In genomic region chr2:148743846-148744407, GRCm38 (mm10) we compare ENCODE assay signal across 23 mouse cellular contexts. TPM values are rescaled to one million over a fixed set of nuclear protein-coding genes. Genes with fewer than 3 reads are reported as not detected.
DNase-seq lines count a peak whose midpoint lies in the region; ATAC-seq and TF ChIP-seq lines count a peak whose summit lies in the region.
"Had no signal": no experiment of that assay in that cellular context is flagged by ENCODE, and none has a peak within 500 bp of the region (broad histone marks: within the 10 kb centered on the region; RNA-seq: fewer than 3 reads in every experiment).

No protein-coding gene starts in this region.

- no peak overlapping the region for H3K9ac ChIP-seq in midbrain, embryonic 11.5 days (ENCODE audit: low read length)
- no peak overlapping the region for H3K9ac ChIP-seq in midbrain, embryonic 15.5 days
- H3K9ac ChIP-seq: forebrain, embryonic 12.5 days; heart, embryonic 15.5 days; limb, embryonic 13.5 days; liver, embryonic 14.5 days had no signal

- H3K79me2 ChIP-seq in myocyte (ENCODE audit: control insufficient read depth, insufficient read depth) = no peaks in the 10 kb centered on the region

- no peak overlapping the region for H3K27ac ChIP-seq in heart, embryonic 10.5 days
- H3K27ac ChIP-seq in midbrain, embryonic 11.5 days (ENCODE audit: low read depth, low read length) = no peak overlapping the region
- no peak overlapping the region for H3K27ac ChIP-seq in midbrain, embryonic 15.5 days
- H3K27ac ChIP-seq: forebrain, embryonic 12.5 days; heart, embryonic 15.5 days; hindbrain, embryonic 10.5 days; limb, embryonic 13.5 days; liver, embryonic 14.5 days had no signal

- H3K27me3 ChIP-seq in heart, embryonic 10.5 days (ENCODE audit: insufficient read depth, poor library complexity, severe bottlenecking) = no peaks in the 10 kb centered on the region
- H3K27me3 ChIP-seq in midbrain, embryonic 11.5 days (ENCODE audit: control insufficient read depth, insufficient read depth, low read length) = no peaks in the 10 kb centered on the region
- no peaks in the 10 kb centered on the region for H3K27me3 ChIP-seq in midbrain, embryonic 15.5 days (replicated peaks)
- H3K27me3 ChIP-seq in myocyte (ENCODE audit: control insufficient read depth, insufficient read depth, insufficient read length) = no peaks in the 10 kb centered on the region
- H3K27me3 ChIP-seq: forebrain, embryonic 12.5 days; heart, embryonic 15.5 days; limb, embryonic 13.5 days had no signal

- no peak overlapping the region for H3K4me2 ChIP-seq in midbrain, embryonic 11.5 days
- H3K4me2 ChIP-seq in midbrain, embryonic 15.5 days = no peak overlapping the region
- H3K4me2 ChIP-seq in myocyte (ENCODE audit: low read depth) = peak overlapping the region; percentile 18
- H3K4me2 ChIP-seq: forebrain, embryonic 12.5 days; heart, embryonic 15.5 days; limb, embryonic 13.5 days had no signal

- 69% methylated on average over 3 of the region's 3 CpGs for WGBS in heart, embryonic 10.5 days
- WGBS in midbrain, embryonic 11.5 days = 85% methylated on average over 3 of the region's 3 CpGs
- 87% methylated on average over 3 of the region's 3 CpGs for WGBS in midbrain, embryonic 15.5 days

- DNase-seq in cerebellum, adult 11-12 months = peak; percentile 48
- DNase-seq in cerebellum, adult 18-20 months = no peak
- peak; percentile 20 for DNase-seq in heart, embryonic 10.5 days (ENCODE audit: low spot score)
- DNase-seq in heart, postnatal 36 days = no peak
- DNase-seq in midbrain, embryonic 11.5 days (ENCODE audit: low spot score, missing footprints) = peak; percentile 35
- DNase-seq in adipocyte (ENCODE audit: low spot score) = no peak
- DNase-seq: layer of hippocampus, adult 9-11 months; midbrain, embryonic 14.5 days; thymus, postnatal 4 days had no signal

- no peaks in the 10 kb centered on the region for H3K9me3 ChIP-seq in heart, embryonic 10.5 days
- no peaks in the 10 kb centered on the region for H3K9me3 ChIP-seq in midbrain, embryonic 11.5 days (ENCODE audit: control insufficient read depth, low read length)
- H3K9me3 ChIP-seq in midbrain, embryonic 15.5 days = no peaks in the 10 kb centered on the region
- H3K9me3 ChIP-seq: forebrain, embryonic 12.5 days; heart, embryonic 15.5 days; hindbrain, embryonic 10.5 days; limb, embryonic 13.5 days had no signal

- no peaks in the 10 kb centered on the region for H3K4me1 ChIP-seq in heart, embryonic 10.5 days
- H3K4me1 ChIP-seq in midbrain, embryonic 11.5 days (ENCODE audit: control insufficient read depth, insufficient read depth, low read length) = no peaks in the 10 kb centered on the region
- H3K4me1 ChIP-seq in midbrain, embryonic 15.5 days = no peaks in the 10 kb centered on the region
- H3K4me1 ChIP-seq: forebrain, embryonic 12.5 days; heart, embryonic 15.5 days; hindbrain, embryonic 10.5 days; limb, embryonic 13.5 days had no signal

- no peak for ATAC-seq in midbrain, embryonic 11.5 days (ENCODE audit: low FRiP score)
- no peak for ATAC-seq in midbrain, embryonic 15.5 days (replicated peaks)
- ATAC-seq: activated CD4-positive, CD25-positive, alpha-beta regulatory T cell, adult 4 months; inflammation-experienced regulatory T-cells, adult 6 months had no signal

- H3K36me3 ChIP-seq in heart, embryonic 10.5 days = no peaks in the 10 kb centered on the region
- no peaks in the 10 kb centered on the region for H3K36me3 ChIP-seq in midbrain, embryonic 11.5 days (ENCODE audit: control insufficient read depth, insufficient read depth, low read length)
- no peaks in the 10 kb centered on the region for H3K36me3 ChIP-seq in midbrain, embryonic 15.5 days (replicated peaks)
- H3K36me3 ChIP-seq in myocyte (ENCODE audit: control insufficient read depth, insufficient read depth) = no peaks in the 10 kb centered on the region
- H3K36me3 ChIP-seq: forebrain, embryonic 12.5 days; heart, embryonic 15.5 days; hindbrain, embryonic 10.5 days; limb, embryonic 13.5 days had no signal

- H3K4me3 ChIP-seq in heart, embryonic 10.5 days = no peak overlapping the region
- no peak overlapping the region for H3K4me3 ChIP-seq in midbrain, embryonic 11.5 days (ENCODE audit: low read depth, low read length)
- H3K4me3 ChIP-seq in midbrain, embryonic 15.5 days = no peak overlapping the region
- no peak overlapping the region for H3K4me3 ChIP-seq in myocyte
- H3K4me3 ChIP-seq: forebrain, embryonic 12.5 days; heart, embryonic 15.5 days; hindbrain, embryonic 10.5 days; limb, embryonic 13.5 days had no signal

- intact Hi-C loops in heart, postnatal 36 days (cut with DNase I) = no loop called here

- TF ChIP-seq POLR2A in myocyte (IDR thresholded peaks at IDR 0.05; ENCODE audit: insufficient read length, low read depth) = no peak

- no peak overlapping the region for H3ac ChIP-seq in myocyte (ENCODE audit: control insufficient read depth, insufficient read length)

TF ChIP-seq in myocyte, 11 proteins besides CTCF, POLR2A, EP300 and RAD21:
- no peak for TF ChIP-seq MAX (IDR thresholded peaks at IDR 0.05; ENCODE audit: low read depth)
- TF ChIP-seq POLR2AphosphoS2 (IDR thresholded peaks at IDR 0.05; ENCODE audit: insufficient read length, low read depth) = no peak
- no peak for TF ChIP-seq TCF12 (IDR thresholded peaks at IDR 0.05; ENCODE audit: insufficient read depth, poor library complexity, severe bottlenecking)
- TF ChIP-seq E2F4 (IDR thresholded peaks at IDR 0.05; ENCODE audit: insufficient read depth) = no peak
- TF ChIP-seq USF1 (IDR thresholded peaks at IDR 0.05; ENCODE audit: low read depth) = no peak
- no peak for TF ChIP-seq TCF3 (IDR thresholded peaks at IDR 0.05; ENCODE audit: insufficient read length, low read depth)
- TF ChIP-seq CEBPB (IDR thresholded peaks at IDR 0.05; ENCODE audit: insufficient read depth, poor library complexity, severe bottlenecking) = no peak
- TF ChIP-seq REST (IDR thresholded peaks at IDR 0.05; ENCODE audit: insufficient read depth, insufficient read length) = no peak
- no peak for TF ChIP-seq MYOG (IDR thresholded peaks at IDR 0.05; ENCODE audit: control insufficient read depth in 1 of 3, insufficient read depth in 1 of 3, insufficient read length in 2 of 3, low read depth in 2 of 3)
- no peak for TF ChIP-seq MYOD1 (IDR thresholded peaks at IDR 0.05; ENCODE audit: control insufficient read depth in 1 of 3, insufficient read length in 2 of 3, low read depth in 2 of 3)
- no peak for TF ChIP-seq SRF (IDR thresholded peaks at IDR 0.05; ENCODE audit: control insufficient read depth, insufficient read length, low read depth)
TF ChIP-seq in myocyte: peak in this region for 0.

RNA-seq across cellular contexts. Expression of gene Cstl1, which starts 6.2 kb away (rescaled TPM):
- polyA plus RNA-seq in heart, embryonic 10.5 days (2016; fragmentation: Nextera tagmentation; extraction: Ambion mirVana) = not detected in 2 replicates
- total RNA-seq in heart, postnatal 36 days (2021) = not detected
- not detected in 2 replicates for polyA plus RNA-seq in midbrain, embryonic 11.5 days (2014; fragmentation: Nextera tagmentation; extraction: Ambion mirVana)
- not detected in 2 replicates for polyA plus RNA-seq in midbrain, embryonic 15.5 days (2015; fragmentation: Nextera tagmentation; extraction: Ambion mirVana)
- 0.07 TPM for polyA plus RNA-seq in myocyte (2012; fragmentation: generic; extraction: Trizol)
- polyA plus RNA-seq: activated CD4-positive, CD25-positive, alpha-beta regulatory T cell, adult 4 months; forebrain, embryonic 12.5 days; heart, embryonic 15.5 days; hindbrain, embryonic 10.5 days; inflammation-experienced regulatory T-cells, adult 6 months; limb, embryonic 13.5 days; liver, embryonic 14.5 days; lung, embryonic 16.5 days; midbrain, embryonic 14.5 days; neural tube, embryonic 11.5 days had no signal

RNA-seq across cellular contexts. Expression of gene Napb, which starts 11.7 kb away (rescaled TPM):
- 2.5 and 2.7 TPM in 2 replicates for polyA plus RNA-seq in heart, embryonic 10.5 days (2016; fragmentation: Nextera tagmentation; extraction: Ambion mirVana)
- total RNA-seq in heart, postnatal 36 days (2021) = 1 to 10 TPM; 1.1 to 1.2 TPM
- polyA plus RNA-seq in midbrain, embryonic 11.5 days (2014; fragmentation: Nextera tagmentation; extraction: Ambion mirVana) = 17.1 and 23.6 TPM in 2 replicates
- polyA plus RNA-seq in midbrain, embryonic 15.5 days (2015; fragmentation: Nextera tagmentation; extraction: Ambion mirVana) = 83.2 and 85.2 TPM in 2 replicates
- polyA plus RNA-seq in myocyte (2012; fragmentation: generic; extraction: Trizol) = 2.3 TPM

RNA-seq across cellular contexts. Expression of gene Cst11, which starts 27.4 kb away (rescaled TPM):
- polyA plus RNA-seq in heart, embryonic 10.5 days (2016; fragmentation: Nextera tagmentation; extraction: Ambion mirVana) = not detected in 2 replicates
- total RNA-seq in heart, postnatal 36 days (2021) = not detected
- not detected in 2 replicates for polyA plus RNA-seq in midbrain, embryonic 11.5 days (2014; fragmentation: Nextera tagmentation; extraction: Ambion mirVana)
- not detected in 2 replicates for polyA plus RNA-seq in midbrain, embryonic 15.5 days (2015; fragmentation: Nextera tagmentation; extraction: Ambion mirVana)
- not detected for polyA plus RNA-seq in myocyte (2012; fragmentation: generic; extraction: Trizol)
- total RNA-seq: adrenal gland, postnatal 36 days; left cerebral cortex, adult 8-10 months had no signal
- polyA plus RNA-seq: activated CD4-positive, CD25-positive, alpha-beta regulatory T cell, adult 4 months; forebrain, embryonic 12.5 days; heart, embryonic 15.5 days; hindbrain, embryonic 10.5 days; inflammation-experienced regulatory T-cells, adult 6 months; limb, embryonic 13.5 days; liver, embryonic 14.5 days; lung, embryonic 16.5 days; midbrain, embryonic 14.5 days; neural tube, embryonic 11.5 days had no signal

RNA-seq across cellular contexts. Expression of gene 8030411F24Rik, which starts 37.9 kb away (rescaled TPM):
- not detected in 2 replicates for polyA plus RNA-seq in heart, embryonic 10.5 days (2016; fragmentation: Nextera tagmentation; extraction: Ambion mirVana)
- not detected for total RNA-seq in heart, postnatal 36 days (2021)
- not detected in 2 replicates for polyA plus RNA-seq in midbrain, embryonic 11.5 days (2014; fragmentation: Nextera tagmentation; extraction: Ambion mirVana)
- polyA plus RNA-seq in midbrain, embryonic 15.5 days (2015; fragmentation: Nextera tagmentation; extraction: Ambion mirVana) = not detected in 2 replicates
- not detected for polyA plus RNA-seq in myocyte (2012; fragmentation: generic; extraction: Trizol)
- total RNA-seq: adrenal gland, postnatal 36 days; left cerebral cortex, adult 8-10 months had no signal
- polyA plus RNA-seq: activated CD4-positive, CD25-positive, alpha-beta regulatory T cell, adult 4 months; forebrain, embryonic 12.5 days; gonadal fat pad, adult 2 months; heart, embryonic 15.5 days; hindbrain, embryonic 10.5 days; inflammation-experienced regulatory T-cells, adult 6 months; limb, embryonic 13.5 days; liver, embryonic 14.5 days; lung, embryonic 16.5 days; midbrain, embryonic 14.5 days; neural tube, embryonic 11.5 days had no signal

RNA-seq across cellular contexts. Expression of gene Cst12, which starts 45.2 kb away (rescaled TPM):
- polyA plus RNA-seq in heart, embryonic 10.5 days (2016; fragmentation: Nextera tagmentation; extraction: Ambion mirVana) = not detected in 2 replicates
- total RNA-seq in heart, postnatal 36 days (2021) = not detected
- polyA plus RNA-seq in midbrain, embryonic 11.5 days (2014; fragmentation: Nextera tagmentation; extraction: Ambion mirVana) = not detected in 2 replicates
- polyA plus RNA-seq in midbrain, embryonic 15.5 days (2015; fragmentation: Nextera tagmentation; extraction: Ambion mirVana) = not detected in 2 replicates
- polyA plus RNA-seq in myocyte (2012; fragmentation: generic; extraction: Trizol) = not detected
- total RNA-seq: adrenal gland, postnatal 36 days had no signal
- polyA plus RNA-seq: activated CD4-positive, CD25-positive, alpha-beta regulatory T cell, adult 4 months; forebrain, embryonic 12.5 days; heart, embryonic 15.5 days; hindbrain, embryonic 10.5 days; inflammation-experienced regulatory T-cells, adult 6 months; limb, embryonic 13.5 days; liver, embryonic 14.5 days; lung, embryonic 16.5 days; midbrain, embryonic 14.5 days; neural tube, embryonic 11.5 days had no signal

Comparison
In these comparisons a context has a peak if more than half of its experiments do, and no peak if none do; other contexts are left out.
1. DNase-seq: peak in cerebellum, adult 11-12 months (single experiment), heart, embryonic 10.5 days (single experiment) and midbrain, embryonic 11.5 days (single experiment); none in cerebellum, adult 18-20 months (0 of 2), heart, postnatal 36 days (0 of 2) and adipocyte (single experiment).